Mouse (Mus musculus) ES-Bruce4 (cell line): Measurements from ENCODE around the gene Aak1. TPM values are rescaled to one million over a fixed set of nuclear protein-coding genes. Genes with fewer than 3 reads are reported as not detected.
"Not testable (repeated sequence)": the region's sequence is repeated elsewhere in the genome, so short reads cannot be mapped to it uniquely, and the experiment has no call there.

Source experiments
- H3K27ac ChIP-seq: 2 replicates; pipeline ENCODE4 v1.5.1; 2012; ENCODE audit warnings: low read length, inconsistent platforms; ENCODE audit not compliant: insufficient read depth
- H3K27me3 ChIP-seq: 2 replicates; pipeline ENCODE4 v1.6.1; 2012; ENCODE audit warnings: mild to moderate bottlenecking, low read length, inconsistent platforms; ENCODE audit not compliant: control insufficient read depth, poor library complexity, insufficient read depth, severe bottlenecking
- H3K36me3 ChIP-seq: 2 replicates; pipeline ENCODE4 v1.6.1; 2012; ENCODE audit warnings: inconsistent platforms, mild to moderate bottlenecking, low read length, moderate library complexity; ENCODE audit not compliant: control insufficient read depth, poor library complexity, insufficient read depth, severe bottlenecking
- H3K4me1 ChIP-seq: one replicate; pipeline ENCODE4 v1.8.1; 2011; ENCODE audit warnings: low read length; ENCODE audit not compliant: control insufficient read depth, insufficient read depth
- H3K4me3 ChIP-seq: 2 replicates; pipeline ENCODE4 v1.5.1; 2011; ENCODE audit warnings: low read depth, mild to moderate bottlenecking, low read length
- H3K9ac ChIP-seq: 2 replicates; pipeline ENCODE4 v1.6.1; 2012; ENCODE audit warnings: low read depth, mild to moderate bottlenecking, inconsistent platforms; ENCODE audit not compliant: poor library complexity, severe bottlenecking
- H3K9me3 ChIP-seq: replicated peaks from 2 replicates; pipeline ENCODE4 v1.6.1; 2012; ENCODE audit warnings: mild to moderate bottlenecking, low read length, inconsistent platforms; ENCODE audit not compliant: control insufficient read depth, poor library complexity, insufficient read depth, severe bottlenecking
- CTCF ChIP-seq: IDR thresholded peaks from one replicate; pipeline ENCODE4 v1.8.1; 2011; ENCODE audit warnings: low read depth, low read length
- EP300 ChIP-seq: IDR thresholded peaks from 2 replicates; pipeline ENCODE4 v1.6.1; 2011; ENCODE audit warnings: low read depth, low read length; ENCODE audit not compliant: insufficient read depth
- POLR2A ChIP-seq: IDR thresholded peaks from one replicate; pipeline ENCODE4 v1.8.1; 2011; ENCODE audit warnings: low read length; ENCODE audit not compliant: insufficient read depth
- polyA plus RNA-seq: library from polyadenylated mRNA; stranded (reverse); fragments of >200 nt; gene quantifications from 2 replicates; pipeline ENCODE4 v1.2.4, GENCODE M21; 2011; ENCODE audit warnings: low read depth; ENCODE audit not compliant: missing spikeins, insufficient read depth, insufficient read length

The Aak1 gene
- polyA plus RNA-seq, 1 experiment, result 38.2 TPM

DNA sequence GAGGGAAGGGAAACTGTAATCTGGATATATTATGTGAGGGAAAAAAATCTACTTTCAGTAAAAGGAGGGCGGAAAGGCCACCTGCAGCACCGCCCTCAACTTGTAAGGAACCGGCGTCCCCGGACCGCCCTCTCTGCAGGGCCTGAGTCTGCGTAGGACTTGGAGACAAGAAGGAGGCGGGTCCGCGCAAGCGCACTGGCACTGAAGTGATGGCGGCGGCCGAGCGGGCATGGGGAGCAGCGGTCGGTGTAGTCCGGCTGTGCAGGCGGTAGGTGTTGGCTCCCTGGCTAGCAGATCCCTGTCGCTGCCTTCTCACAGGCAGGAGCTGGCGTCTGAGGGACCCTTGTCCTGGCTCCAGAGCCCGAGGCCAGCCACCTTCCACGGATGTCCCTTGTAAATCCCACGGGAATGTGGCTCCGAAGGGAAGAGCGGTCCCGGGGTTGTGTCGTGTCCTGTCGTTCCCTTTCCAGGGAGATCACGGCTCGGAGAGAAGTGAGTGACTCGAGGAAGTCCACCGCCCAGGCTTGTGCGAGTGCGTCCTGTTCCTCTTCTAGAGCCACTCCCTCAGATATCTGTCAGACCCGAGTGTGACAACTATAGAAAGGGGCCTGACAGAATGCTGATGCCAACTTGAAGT, 160.5 kb downstream of the Aak1 start:
- H3K27ac ChIP-seq, result peak overlapping the region; percentile 90
- H3K9me3 ChIP-seq, result no peaks in the 10 kb centered on the region
- H3K36me3 ChIP-seq, result peaks cover 17% of the 10 kb centered on the region
- 0 out of 2 replicates have a peak, but pooled peaks have one; percentile 11 for TF ChIP-seq EP300
- TF ChIP-seq CTCF, result no peak
- peak; percentile 70 for TF ChIP-seq POLR2A
- peaks cover 2% of the 10 kb centered on the region for H3K4me1 ChIP-seq
- H3K4me3 ChIP-seq, result peak overlapping the region; percentile 95
- peak overlapping the region; percentile 74 for H3K9ac ChIP-seq
- no peaks in the 10 kb centered on the region for H3K27me3 ChIP-seq

DNA sequence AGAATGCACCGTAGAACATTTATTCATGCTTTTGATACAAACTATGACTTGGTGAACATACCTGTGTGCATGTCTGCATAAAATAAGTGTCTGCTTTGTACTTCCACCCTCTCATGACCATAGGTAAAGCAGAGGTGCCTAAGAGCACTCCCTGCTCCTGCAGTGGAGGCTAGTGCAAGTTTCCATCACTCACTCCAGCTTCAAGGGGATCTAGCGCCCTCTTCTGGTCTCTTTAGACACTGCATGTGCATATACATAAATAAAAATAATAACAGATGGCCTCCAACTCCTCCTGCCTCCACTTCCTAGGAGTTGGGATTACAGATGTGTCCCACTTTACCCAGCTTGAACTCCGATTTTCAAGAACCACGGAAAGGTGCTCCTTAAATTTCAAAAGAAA, 167.6 kb downstream of the Aak1 start:
- TF ChIP-seq EP300 (no peak), POLR2A (no peak), CTCF (peak; percentile 64)
- Histone ChIP-seq H3K36me3 (peaks cover 49% of the 10 kb centered on the region), H3K27ac (no peak overlapping the region), H3K27me3 (no peaks in the 10 kb centered on the region), H3K4me3 (no peak overlapping the region), H3K4me1 (no peaks in the 10 kb centered on the region), H3K9me3 (no peaks in the 10 kb centered on the region), H3K9ac (no peak overlapping the region)

DNA sequence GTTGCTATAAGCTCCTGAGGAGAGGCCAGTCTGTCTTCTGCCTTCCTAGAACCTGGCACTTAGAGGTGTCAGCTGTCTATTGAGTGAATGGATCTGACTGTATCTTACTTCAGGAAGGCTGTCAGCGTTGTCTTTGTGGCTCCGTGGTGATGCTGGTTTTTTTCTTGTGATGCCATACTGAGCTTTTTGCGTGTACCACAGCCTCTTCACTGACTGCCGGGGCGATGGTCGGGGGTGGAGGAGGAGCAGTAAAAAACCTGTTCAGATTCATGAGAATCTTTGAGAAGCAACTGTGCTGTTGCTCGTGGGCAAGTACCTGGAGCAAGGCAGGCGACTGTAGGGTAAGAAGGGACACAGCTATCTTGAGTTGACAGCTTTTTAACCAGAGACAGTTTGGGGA, 169.6 kb downstream of the Aak1 start:
- Histone ChIP-seq H3K36me3 (peaks cover 47% of the 10 kb centered on the region), H3K27me3 (no peaks in the 10 kb centered on the region)

DNA sequence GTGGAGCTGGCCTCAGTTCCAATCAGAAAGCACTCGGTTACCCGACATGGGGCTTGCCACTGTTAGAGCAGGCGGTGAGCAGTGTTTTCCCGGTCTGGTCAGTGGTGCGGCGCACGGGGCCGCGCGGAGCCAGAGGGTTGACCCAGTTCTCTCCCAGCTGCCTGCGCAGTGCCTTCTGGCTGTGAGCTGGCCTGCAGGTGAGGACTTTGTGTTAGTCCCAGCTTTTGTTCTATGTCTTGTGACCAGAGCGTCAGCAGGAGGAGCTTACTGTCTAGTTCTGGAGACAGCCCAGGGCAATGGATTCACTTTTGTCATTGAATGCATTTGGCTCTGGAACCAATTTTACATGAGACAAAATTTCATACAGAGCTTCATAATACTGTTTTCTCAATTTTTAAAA, 172.5 kb downstream of the Aak1 start:
- no peak overlapping the region for H3K27ac ChIP-seq
- H3K9me3 ChIP-seq, result no peaks in the 10 kb centered on the region
- TF ChIP-seq CTCF, result no peak
- peak; percentile 35; the same call in 1 of the 2 replicates for TF ChIP-seq EP300
- no peak for TF ChIP-seq POLR2A
- H3K4me3 ChIP-seq, result no peak overlapping the region
- H3K9ac ChIP-seq, result no peak overlapping the region
- H3K4me1 ChIP-seq, result peaks cover 2% of the 10 kb centered on the region
- H3K27me3 ChIP-seq, result no peaks in the 10 kb centered on the region
- peaks cover 54% of the 10 kb centered on the region for H3K36me3 ChIP-seq

More for the DNA sequence above, 169.6 kb downstream of the Aak1 start:
- Histone ChIP-seq H3K9ac (no peak overlapping the region), H3K27ac (no peak overlapping the region), H3K9me3 (no peaks in the 10 kb centered on the region), H3K4me3 (no peak overlapping the region), H3K4me1 (peaks cover 2% of the 10 kb centered on the region)
- TF ChIP-seq EP300 (no peak), POLR2A (no peak), CTCF (no peak)

DNA sequence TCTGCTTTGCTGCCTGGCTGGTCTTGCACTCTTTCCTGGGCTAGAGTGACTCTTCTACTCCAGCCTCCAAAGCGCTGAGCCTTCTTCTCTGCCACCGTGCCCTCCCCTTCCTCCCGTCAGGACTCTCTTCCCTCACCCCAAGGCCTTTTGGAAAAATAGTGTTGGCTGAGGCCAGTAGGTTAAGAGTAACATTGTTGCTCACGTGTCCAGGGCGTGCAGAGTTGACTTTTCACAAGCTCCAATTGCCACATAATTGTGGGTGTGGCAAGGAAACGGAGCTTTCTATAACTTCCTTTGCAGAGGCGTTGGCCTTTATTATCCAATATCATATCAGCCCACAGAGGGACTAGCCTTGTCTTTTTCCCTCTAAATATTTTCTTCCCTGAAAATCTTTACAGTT, 177.7 kb downstream of the Aak1 start:
- Histone ChIP-seq H3K9ac (no peak overlapping the region), H3K4me3 (no peak overlapping the region), H3K4me1 (peaks cover 2% of the 10 kb centered on the region), H3K36me3 (peaks cover 36% of the 10 kb centered on the region), H3K27ac (no peak overlapping the region), H3K27me3 (no peaks in the 10 kb centered on the region), H3K9me3 (no peaks in the 10 kb centered on the region)
- TF ChIP-seq CTCF, result no peak
- no peak for TF ChIP-seq POLR2A
- TF ChIP-seq EP300, result no peak

DNA sequence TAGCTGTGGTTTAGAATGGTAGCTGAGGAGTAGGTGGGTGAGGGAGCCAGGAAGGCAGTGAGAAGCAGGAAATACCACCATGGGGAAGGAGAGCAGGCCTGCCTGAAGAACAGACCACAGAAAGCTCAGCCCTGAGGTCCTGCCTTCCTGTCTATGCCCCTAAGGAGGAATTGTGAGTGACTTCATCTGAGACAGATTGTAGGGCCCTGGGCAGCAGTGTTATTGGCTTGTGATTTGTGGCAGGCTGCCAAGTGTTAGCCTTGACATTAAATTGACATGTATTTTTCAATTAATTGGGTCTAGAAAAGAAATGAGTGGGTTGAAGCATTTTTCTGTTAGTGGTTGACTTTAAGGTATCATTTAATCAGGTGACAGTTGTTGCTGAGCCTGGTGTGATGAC, 179.6 kb downstream of the Aak1 start:
- Histone ChIP-seq H3K9me3 (no peaks in the 10 kb centered on the region), H3K4me1 (no peaks in the 10 kb centered on the region), H3K36me3 (peaks cover 26% of the 10 kb centered on the region), H3K9ac (no peak overlapping the region), H3K4me3 (no peak overlapping the region), H3K27me3 (no peaks in the 10 kb centered on the region), H3K27ac (no peak overlapping the region)
- TF ChIP-seq CTCF (no peak), POLR2A (no peak)

DNA sequence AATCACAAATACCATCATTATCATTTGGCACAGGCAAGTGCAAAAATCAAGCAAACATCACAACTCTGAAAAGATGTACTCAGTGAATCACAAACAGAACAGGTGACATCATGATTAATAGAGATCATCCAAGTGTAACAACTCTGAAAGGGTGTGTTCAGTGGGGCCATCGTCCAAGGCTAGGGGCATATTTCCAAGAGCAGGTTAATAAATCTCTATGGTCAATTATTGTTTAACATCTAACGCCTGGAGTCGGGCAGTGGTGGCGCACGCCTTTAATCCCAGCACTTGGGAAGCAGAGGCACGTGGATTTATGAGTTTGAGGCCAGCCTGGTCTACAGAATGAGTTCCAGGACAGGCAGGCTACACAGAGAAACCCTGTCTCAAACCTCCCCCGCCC, 182.0 kb downstream of the Aak1 start:
- not testable (repeated sequence) for H3K36me3 ChIP-seq, H3K9ac ChIP-seq, H3K4me1 ChIP-seq, H3K9me3 ChIP-seq, H3K27me3 ChIP-seq, H3K4me3 ChIP-seq, H3K27ac ChIP-seq
